Mouse (Mus musculus): ENCODE measurements around the gene Clstn3. TPM values are rescaled to one million over a fixed set of nuclear protein-coding genes. Genes with fewer than 3 reads are reported as not detected.
"Not testable (repeated sequence)": the region's sequence is repeated elsewhere in the genome, so short reads cannot be mapped to it uniquely, and the experiment has no call there.

Clstn3 gene
- polyA plus RNA-seq (2014; fragmentation: Nextera tagmentation; extraction: Ambion mirVana) = 2.8 TPM in 2 replicates

DNA sequence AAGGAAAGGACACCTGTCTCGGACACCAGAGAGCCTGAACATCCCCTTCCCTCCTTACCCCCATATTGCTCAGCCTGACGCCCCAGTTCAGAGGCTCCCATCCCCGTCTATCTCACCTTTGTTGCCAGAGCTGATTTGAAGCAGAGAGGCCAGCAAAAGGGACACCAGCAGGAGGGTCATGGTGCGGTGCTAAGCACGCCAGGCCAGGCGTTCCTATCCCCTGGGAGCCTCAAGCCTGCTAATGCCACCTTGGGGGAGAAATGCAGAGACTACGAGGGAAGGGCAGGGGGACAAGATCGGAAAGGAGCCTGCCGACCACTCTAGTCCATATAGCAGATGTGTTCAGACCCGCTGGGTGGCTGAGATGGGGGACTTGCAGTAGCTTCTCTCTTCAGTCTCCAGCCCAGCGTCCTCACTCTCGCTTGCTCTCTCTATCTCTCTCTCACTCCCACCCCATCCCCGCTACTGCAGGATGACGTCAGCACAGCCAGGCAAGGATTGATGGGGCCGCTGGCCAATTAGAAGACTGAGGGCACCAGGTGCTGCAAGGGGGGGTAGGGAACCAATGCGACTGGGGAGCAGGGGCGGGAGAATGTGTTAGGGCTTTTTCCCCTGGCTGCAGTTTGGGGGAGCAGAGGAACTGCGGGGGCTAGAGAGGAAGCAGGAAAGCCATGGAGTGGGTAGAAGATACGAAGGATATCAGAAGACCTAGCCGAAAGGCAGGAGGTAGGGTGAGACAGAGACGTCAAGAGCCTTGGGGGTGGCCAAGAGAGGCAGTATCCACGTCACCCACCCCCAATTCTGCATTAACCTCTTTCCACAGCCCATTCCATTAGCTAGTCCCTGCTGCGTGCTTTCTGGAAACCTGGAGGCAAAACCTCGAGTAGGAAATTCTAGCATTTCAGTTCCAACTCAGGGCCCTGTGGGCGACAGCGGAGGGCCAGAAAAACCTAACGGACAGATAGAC is at the start of gene Clstn3:
Gene Clstn3, minus strand, starts transcription at position 490 of the 967 bp plus-strand sequence.
- peak within 1 kb of the TSS; percentile 55 for H3K9ac ChIP-seq (ENCODE audit: low read depth, low read length)
- H3K4me3 ChIP-seq (ENCODE audit: low read length) = peak within 1 kb of the TSS; percentile 45
- no peaks in the 10 kb centered on the region for H3K9me3 ChIP-seq (ENCODE audit: control insufficient read depth, low read length)
- ATAC-seq (ENCODE audit: low FRiP score, low TSS enrichment) = peak; percentile 95
- 4% methylated on average over 27 of the region's 27 CpGs for WGBS
- H3K27ac ChIP-seq (ENCODE audit: low read depth, low read length) = no peak within 1 kb of the TSS
- peak within 1 kb of the TSS; percentile 80 for H3K4me2 ChIP-seq (replicated peaks; ENCODE audit: low read depth, low read length)
- no peaks in the 10 kb centered on the region; the same call in 1 of the 2 replicates for H3K27me3 ChIP-seq (ENCODE audit: control insufficient read depth, insufficient read depth, low read length)
- H3K4me1 ChIP-seq (ENCODE audit: control insufficient read depth, insufficient read depth, low read length) = 0 out of 2 replicates have a peak, but pooled peaks cover 2% of the 10 kb centered on the region
- no peaks in the 10 kb centered on the region for H3K36me3 ChIP-seq (ENCODE audit: control insufficient read depth, insufficient read depth, low read length)

DNA sequence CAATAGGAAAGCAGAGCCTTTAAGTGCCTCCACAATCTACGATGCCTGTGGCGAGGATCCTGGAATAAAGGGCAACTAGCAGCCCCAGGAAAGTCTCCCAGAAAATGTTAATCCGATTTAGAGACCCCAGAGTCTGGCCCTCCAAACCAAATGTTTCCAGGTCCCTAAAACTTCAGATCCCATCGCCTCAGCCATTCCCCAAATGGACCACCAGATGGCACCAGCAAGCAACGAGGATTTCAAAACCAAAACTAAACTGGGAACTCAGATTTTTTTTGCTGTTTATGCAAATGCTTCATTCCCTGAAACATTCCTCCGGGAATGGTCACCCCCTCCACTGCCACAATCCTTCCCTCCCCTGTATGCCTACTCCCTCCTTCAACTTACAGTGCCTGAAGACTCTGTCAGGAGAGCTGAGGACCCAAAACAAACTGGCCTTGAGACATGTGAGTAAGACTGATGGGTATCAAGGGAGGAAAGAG is 47.8 kb upstream of the Clstn3 start, which contains the start of gene C1ra:
Gene C1ra, plus strand, starts transcription at position 51 of the 482 bp plus-strand sequence.
- Histone ChIP-seq H3K9me3 (ENCODE audit: control insufficient read depth, low read length) (no peaks in the 10 kb centered on the region), H3K27me3 (ENCODE audit: control insufficient read depth, insufficient read depth, low read length) (no peaks in the 10 kb centered on the region), H3K4me2 (replicated peaks; ENCODE audit: low read depth, low read length) (peak within 1 kb of the TSS; percentile 40), H3K9ac (ENCODE audit: low read depth, low read length) (no peak within 1 kb of the TSS), H3K4me1 (ENCODE audit: control insufficient read depth, insufficient read depth, low read length) (no peaks in the 10 kb centered on the region), H3K27ac (ENCODE audit: low read depth, low read length) (no peak within 1 kb of the TSS), H3K4me3 (ENCODE audit: low read length) (peak within 1 kb of the TSS; percentile 9; the same call in 1 of the 2 replicates), H3K36me3 (ENCODE audit: control insufficient read depth, insufficient read depth, low read length) (no peaks in the 10 kb centered on the region)
- WGBS = 7% methylated on average over 6 of the region's 6 CpGs
- ATAC-seq (ENCODE audit: low FRiP score, low TSS enrichment) = peak; percentile 37; the same call in 1 of the 2 replicates

DNA sequence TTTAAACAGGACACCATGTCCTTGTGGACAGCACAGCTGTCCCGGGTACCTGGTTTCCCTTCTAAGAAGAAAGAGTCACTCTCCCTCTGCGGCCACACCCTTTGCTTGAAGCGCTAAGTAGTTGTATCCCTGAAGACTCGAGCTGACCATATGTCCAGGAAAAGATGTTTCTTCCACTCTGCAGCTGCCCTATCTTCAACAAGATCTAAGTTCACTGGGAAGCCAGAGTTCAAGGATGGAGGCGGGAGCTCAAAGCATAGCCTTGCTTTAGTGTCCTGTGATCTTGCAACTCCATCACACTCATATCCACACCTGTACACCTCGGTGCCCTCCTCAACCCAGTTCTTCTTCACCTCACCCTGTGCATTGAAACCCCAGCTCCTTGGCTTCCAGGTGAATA is 47.3 kb upstream of the Clstn3 start:
- ATAC-seq (ENCODE audit: low FRiP score, low TSS enrichment) = no peak
- no peak overlapping the region for H3K4me3 ChIP-seq (ENCODE audit: low read length)

GRCm38 (mm10) chr6:124509192-124509591 is 44.6 kb upstream of the Clstn3 start:
- not testable (repeated sequence) for H3K27me3 ChIP-seq (ENCODE audit: control insufficient read depth, insufficient read depth, low read length); H3K27ac ChIP-seq (ENCODE audit: low read depth, low read length); ATAC-seq (ENCODE audit: low FRiP score, low TSS enrichment); H3K4me1 ChIP-seq (ENCODE audit: control insufficient read depth, insufficient read depth, low read length); H3K4me2 ChIP-seq (replicated peaks; ENCODE audit: low read depth, low read length); H3K9ac ChIP-seq (ENCODE audit: low read depth, low read length); H3K4me3 ChIP-seq (ENCODE audit: low read length); H3K36me3 ChIP-seq (ENCODE audit: control insufficient read depth, insufficient read depth, low read length); H3K9me3 ChIP-seq (ENCODE audit: control insufficient read depth, low read length)
- whole genome bisulfite sequencing = 87% methylated on average over 5 of the region's 5 CpGs

More for the DNA sequence above, 47.3 kb upstream of the Clstn3 start:
- Histone ChIP-seq H3K36me3 (ENCODE audit: control insufficient read depth, insufficient read depth, low read length) (no peaks in the 10 kb centered on the region), H3K4me1 (ENCODE audit: control insufficient read depth, insufficient read depth, low read length) (no peaks in the 10 kb centered on the region), H3K9me3 (ENCODE audit: control insufficient read depth, low read length) (no peaks in the 10 kb centered on the region), H3K27me3 (ENCODE audit: control insufficient read depth, insufficient read depth, low read length) (no peaks in the 10 kb centered on the region), H3K27ac (ENCODE audit: low read depth, low read length) (no peak overlapping the region), H3K4me2 (replicated peaks; ENCODE audit: low read depth, low read length) (no peak overlapping the region), H3K9ac (ENCODE audit: low read depth, low read length) (no peak overlapping the region)
- WGBS = 57% methylated on average over 6 of the region's 6 CpGs

DNA sequence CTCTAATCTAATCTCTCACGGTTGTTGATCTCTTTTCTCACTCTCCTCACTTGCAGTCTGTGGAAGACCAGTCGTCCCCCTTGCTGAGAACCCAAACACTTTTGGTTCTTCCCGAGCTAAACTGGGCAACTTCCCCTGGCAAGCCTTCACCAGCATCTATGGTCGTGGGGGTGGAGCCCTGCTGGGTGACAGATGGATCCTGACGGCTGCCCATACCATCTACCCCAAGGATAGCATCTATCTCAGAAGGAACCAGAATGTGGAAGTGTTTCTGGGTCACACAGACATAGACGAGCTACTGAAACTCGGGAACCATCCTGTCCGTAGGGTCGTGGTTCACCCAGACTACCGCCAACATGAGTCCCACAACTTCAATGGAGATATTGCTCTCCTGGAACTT is 43.7 kb upstream of the Clstn3 start:
- Histone ChIP-seq H3K4me2 (replicated peaks; ENCODE audit: low read depth, low read length) (no peak overlapping the region), H3K4me1 (ENCODE audit: control insufficient read depth, insufficient read depth, low read length) (no peaks in the 10 kb centered on the region), H3K9ac (ENCODE audit: low read depth, low read length) (no peak overlapping the region), H3K4me3 (ENCODE audit: low read length) (no peak overlapping the region), H3K27me3 (ENCODE audit: control insufficient read depth, insufficient read depth, low read length) (no peaks in the 10 kb centered on the region), H3K36me3 (ENCODE audit: control insufficient read depth, insufficient read depth, low read length) (no peaks in the 10 kb centered on the region), H3K9me3 (ENCODE audit: control insufficient read depth, low read length) (no peaks in the 10 kb centered on the region), H3K27ac (ENCODE audit: low read depth, low read length) (no peak overlapping the region)
- 85% methylated on average over 10 of the region's 10 CpGs for WGBS
- no peak for ATAC-seq (ENCODE audit: low FRiP score, low TSS enrichment)

DNA sequence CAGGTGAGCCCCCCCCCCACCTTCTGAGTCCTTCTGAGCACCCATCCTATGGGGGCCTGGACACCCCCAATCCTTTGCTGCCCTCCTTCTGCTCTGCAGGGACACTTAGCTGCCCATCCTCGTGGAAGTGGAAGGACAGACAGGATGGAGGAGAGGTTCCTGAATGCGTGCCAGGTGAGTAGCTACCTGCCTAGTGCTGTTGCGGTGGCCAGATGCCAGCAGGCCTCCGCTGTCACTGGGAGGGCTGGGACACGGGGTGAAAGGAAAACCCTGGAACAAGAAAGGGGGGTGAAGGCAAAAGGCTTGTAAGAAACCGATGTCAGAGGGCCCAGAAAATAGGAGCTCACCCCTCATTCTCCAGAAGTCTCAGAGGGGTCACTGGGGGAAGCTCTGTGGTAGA is 42.4 kb upstream of the Clstn3 start:
- Histone ChIP-seq H3K9me3 (ENCODE audit: control insufficient read depth, low read length) (no peaks in the 10 kb centered on the region), H3K4me1 (ENCODE audit: control insufficient read depth, insufficient read depth, low read length) (no peaks in the 10 kb centered on the region), H3K36me3 (ENCODE audit: control insufficient read depth, insufficient read depth, low read length) (no peaks in the 10 kb centered on the region), H3K4me2 (replicated peaks; ENCODE audit: low read depth, low read length) (no peak overlapping the region), H3K27ac (ENCODE audit: low read depth, low read length) (no peak overlapping the region), H3K27me3 (ENCODE audit: control insufficient read depth, insufficient read depth, low read length) (no peaks in the 10 kb centered on the region), H3K9ac (ENCODE audit: low read depth, low read length) (no peak overlapping the region), H3K4me3 (ENCODE audit: low read length) (no peak overlapping the region)
- no peak for ATAC-seq (ENCODE audit: low FRiP score, low TSS enrichment)
- WGBS = 86% methylated on average over 6 of the region's 6 CpGs

GRCm38 (mm10) chr6:124505028-124505427 is 40.4 kb upstream of the Clstn3 start:
- H3K4me3 ChIP-seq (ENCODE audit: low read length) = no peak overlapping the region
- WGBS = 69% methylated on average over 4 of the region's 4 CpGs
- H3K9ac ChIP-seq (ENCODE audit: low read depth, low read length) = no peak overlapping the region
- ATAC-seq (ENCODE audit: low FRiP score, low TSS enrichment) = no peak
- H3K9me3 ChIP-seq (ENCODE audit: control insufficient read depth, low read length) = no peaks in the 10 kb centered on the region
- H3K36me3 ChIP-seq (ENCODE audit: control insufficient read depth, insufficient read depth, low read length) = no peaks in the 10 kb centered on the region
- H3K27me3 ChIP-seq (ENCODE audit: control insufficient read depth, insufficient read depth, low read length) = no peaks in the 10 kb centered on the region
- no peak overlapping the region for H3K4me2 ChIP-seq (replicated peaks; ENCODE audit: low read depth, low read length)
- no peaks in the 10 kb centered on the region for H3K4me1 ChIP-seq (ENCODE audit: control insufficient read depth, insufficient read depth, low read length)
- H3K27ac ChIP-seq (ENCODE audit: low read depth, low read length) = no peak overlapping the region

DNA sequence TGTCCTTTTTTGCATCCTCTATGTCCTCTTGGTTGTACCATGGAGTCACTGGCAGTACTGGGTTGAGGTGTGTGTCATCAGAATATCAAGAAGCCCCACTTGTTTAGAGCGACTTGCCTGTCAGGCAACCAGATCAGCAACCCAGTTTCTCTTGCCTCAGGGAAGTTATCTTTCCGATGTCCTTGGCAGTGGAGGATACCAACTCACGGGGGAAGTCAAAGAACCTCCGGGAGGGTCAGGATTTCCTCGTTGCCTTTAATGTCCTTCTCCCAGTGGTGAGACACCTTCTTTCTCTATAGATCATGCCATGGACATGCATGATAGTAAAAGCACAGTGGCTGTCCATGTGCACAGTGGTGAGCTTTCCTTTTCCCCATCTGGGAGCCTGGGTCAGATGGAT is 37.4 kb upstream of the Clstn3 start:
- no peaks in the 10 kb centered on the region for H3K9me3 ChIP-seq (ENCODE audit: control insufficient read depth, low read length)
- H3K36me3 ChIP-seq (ENCODE audit: control insufficient read depth, insufficient read depth, low read length) = no peaks in the 10 kb centered on the region
- 87% methylated on average over 5 of the region's 5 CpGs for WGBS
- ATAC-seq (ENCODE audit: low FRiP score, low TSS enrichment) = no peak
- no peak overlapping the region for H3K4me3 ChIP-seq (ENCODE audit: low read length)
- H3K27ac ChIP-seq (ENCODE audit: low read depth, low read length) = no peak overlapping the region
- H3K4me2 ChIP-seq (replicated peaks; ENCODE audit: low read depth, low read length) = no peak overlapping the region
- no peaks in the 10 kb centered on the region for H3K4me1 ChIP-seq (ENCODE audit: control insufficient read depth, insufficient read depth, low read length)
- H3K27me3 ChIP-seq (ENCODE audit: control insufficient read depth, insufficient read depth, low read length) = no peaks in the 10 kb centered on the region
- H3K9ac ChIP-seq (ENCODE audit: low read depth, low read length) = no peak overlapping the region

DNA sequence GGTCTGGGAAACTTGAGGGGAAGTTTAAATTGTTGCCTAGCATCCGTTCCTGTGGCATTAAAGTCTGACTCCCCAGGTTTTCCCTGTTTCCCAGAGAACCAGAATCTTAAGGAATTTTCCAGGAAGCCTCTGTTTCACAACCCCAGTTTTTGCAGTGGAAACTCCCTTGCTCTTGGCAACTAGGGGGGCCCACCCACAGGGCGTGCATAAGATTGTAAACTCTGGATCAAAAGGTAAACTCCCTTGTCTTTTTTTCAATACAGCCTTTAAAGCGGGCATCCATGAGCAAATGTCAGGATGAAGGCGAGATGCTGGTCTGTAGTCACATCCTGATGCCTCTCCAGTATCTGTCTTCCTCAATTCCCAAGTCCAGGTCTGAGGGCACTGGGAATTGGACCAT is 36.9 kb upstream of the Clstn3 start:
- no peak for ATAC-seq (ENCODE audit: low FRiP score, low TSS enrichment)
- Histone ChIP-seq H3K4me2 (replicated peaks; ENCODE audit: low read depth, low read length) (no peak overlapping the region), H3K9ac (ENCODE audit: low read depth, low read length) (no peak overlapping the region), H3K4me3 (ENCODE audit: low read length) (no peak overlapping the region), H3K9me3 (ENCODE audit: control insufficient read depth, low read length) (no peaks in the 10 kb centered on the region), H3K36me3 (ENCODE audit: control insufficient read depth, insufficient read depth, low read length) (no peaks in the 10 kb centered on the region), H3K27ac (ENCODE audit: low read depth, low read length) (no peak overlapping the region), H3K27me3 (ENCODE audit: control insufficient read depth, insufficient read depth, low read length) (no peaks in the 10 kb centered on the region), H3K4me1 (ENCODE audit: control insufficient read depth, insufficient read depth, low read length) (no peaks in the 10 kb centered on the region)
- WGBS = 75% methylated on average over 4 of the region's 4 CpGs

Measured in kidney, embryonic 14.5 days (tissue).